In genomic region chr10:39227499-39227942, GRCm38 (mm10) we compare ENCODE assay signal across 8 mouse cellular contexts.
A peak's percentile ranks its signal among the peaks of the same experiment; 100 is the strongest.
DNase-seq lines count a peak whose midpoint lies in the region; ATAC-seq lines count a peak whose summit lies in the region.

No protein-coding gene starts in this region.

- WGBS in embryonic facial prominence, embryonic 12.5 days = 16% methylated on average over 13 of the region's 13 CpGs
- WGBS in heart, embryonic 11.5 days (ENCODE audit: insufficient replicate concordance) = 33% methylated on average over 13 of the region's 13 CpGs
- WGBS in limb, embryonic 10.5 days = 16% methylated on average over 13 of the region's 13 CpGs
- 7% methylated on average over 13 of the region's 13 CpGs for WGBS in neural tube, embryonic 14.5 days

- peak; percentile 38 to 47 for DNase-seq in layer of hippocampus, postnatal 10 days (ENCODE audit: low spot score in 2 of 2)
- no peak for DNase-seq in layer of hippocampus, adult 18-20 months (ENCODE audit: low spot score in 2 of 2)
- DNase-seq in limb, embryonic 10.5 days (ENCODE audit: low spot score) = peak; percentile 59
- no peak for DNase-seq in left cerebral cortex, postnatal 36 days (ENCODE audit: low spot score in 2 of 2)
- no peak for DNase-seq in layer of hippocampus, postnatal 25 days (ENCODE audit: extremely low spot score in 1 of 2, low spot score in 1 of 2)

- no peak overlapping the region for H3K9ac ChIP-seq in embryonic facial prominence, embryonic 12.5 days
- no peak overlapping the region for H3K9ac ChIP-seq in heart, embryonic 11.5 days (ENCODE audit: low read depth, low read length)
- H3K9ac ChIP-seq in neural tube, embryonic 14.5 days (replicated peaks; ENCODE audit: low read depth, low read length) = no peak overlapping the region; the same call in 1 of the 2 replicates

- H3K4me2 ChIP-seq in embryonic facial prominence, embryonic 12.5 days (replicated peaks) = peak overlapping the region; percentile 33
- H3K4me2 ChIP-seq in heart, embryonic 11.5 days = peak overlapping the region; percentile 34
- H3K4me2 ChIP-seq in neural tube, embryonic 14.5 days (ENCODE audit: low read depth, low read length) = peak overlapping the region; percentile 29

- H3K9me3 ChIP-seq in embryonic facial prominence, embryonic 12.5 days = no peaks in the 10 kb centered on the region
- no peaks in the 10 kb centered on the region for H3K9me3 ChIP-seq in heart, embryonic 11.5 days (replicated peaks; ENCODE audit: control insufficient read depth, low read length)
- H3K9me3 ChIP-seq in limb, embryonic 10.5 days (replicated peaks) = no peaks in the 10 kb centered on the region
- no peaks in the 10 kb centered on the region for H3K9me3 ChIP-seq in neural tube, embryonic 14.5 days (ENCODE audit: control insufficient read depth, low read length)

- peaks cover 18% of the 10 kb centered on the region for H3K4me1 ChIP-seq in embryonic facial prominence, embryonic 12.5 days
- H3K4me1 ChIP-seq in heart, embryonic 11.5 days (ENCODE audit: control insufficient read depth, insufficient read depth, low read length) = peaks cover 2% of the 10 kb centered on the region; the same call in 1 of the 2 replicates
- peaks cover 38% of the 10 kb centered on the region for H3K4me1 ChIP-seq in limb, embryonic 10.5 days
- peaks cover 11% of the 10 kb centered on the region for H3K4me1 ChIP-seq in neural tube, embryonic 14.5 days (ENCODE audit: control insufficient read depth, insufficient read depth, low read length)

- H3K27me3 ChIP-seq in embryonic facial prominence, embryonic 12.5 days = no peaks in the 10 kb centered on the region
- H3K27me3 ChIP-seq in heart, embryonic 11.5 days (ENCODE audit: control insufficient read depth, insufficient read depth, low read length) = 0 out of 2 replicates have a peak, but pooled peaks cover 2% of the 10 kb centered on the region
- no peaks in the 10 kb centered on the region for H3K27me3 ChIP-seq in limb, embryonic 10.5 days (ENCODE audit: low read depth, poor library complexity, severe bottlenecking)
- H3K27me3 ChIP-seq in neural tube, embryonic 14.5 days (ENCODE audit: control insufficient read depth, insufficient read depth, low read length) = no peaks in the 10 kb centered on the region

- H3K4me3 ChIP-seq in embryonic facial prominence, embryonic 12.5 days = peak overlapping the region; percentile 9; the same call in 1 of the 2 replicates
- H3K4me3 ChIP-seq in heart, embryonic 11.5 days (ENCODE audit: low read depth, low read length) = no peak overlapping the region
- H3K4me3 ChIP-seq in limb, embryonic 10.5 days = peak overlapping the region; percentile 29
- no peak overlapping the region for H3K4me3 ChIP-seq in neural tube, embryonic 14.5 days (ENCODE audit: low read depth, low read length)

- peak; percentile 78; the same call in 1 of the 2 replicates for ATAC-seq in embryonic facial prominence, embryonic 12.5 days (ENCODE audit: insufficient number of reproducible peaks, insufficient read depth, low FRiP score, low TSS enrichment)
- no peak for ATAC-seq in heart, embryonic 11.5 days (replicated peaks; ENCODE audit: insufficient number of reproducible peaks, low FRiP score, low TSS enrichment)
- ATAC-seq in neural tube, embryonic 14.5 days (ENCODE audit: low read depth) = peak; percentile 87

- H3K27ac ChIP-seq in embryonic facial prominence, embryonic 12.5 days = peak overlapping the region; percentile 60; the same call in 1 of the 2 replicates
- H3K27ac ChIP-seq in heart, embryonic 11.5 days (ENCODE audit: low read depth, low read length) = no peak overlapping the region
- H3K27ac ChIP-seq in limb, embryonic 10.5 days = peak overlapping the region; percentile 50; the same call in 1 of the 2 replicates
- H3K27ac ChIP-seq in neural tube, embryonic 14.5 days (ENCODE audit: low read depth, low read length) = peak overlapping the region; percentile 84

- intact Hi-C loops in left cerebral cortex, postnatal 36 days (cut with DNase I) = loop anchor here (5.0 kb wide), 1 partner anchor 55 kb away; no protein-coding TSS in a partner anchor

- no peaks in the 10 kb centered on the region for H3K36me3 ChIP-seq in embryonic facial prominence, embryonic 12.5 days
- no peaks in the 10 kb centered on the region for H3K36me3 ChIP-seq in heart, embryonic 11.5 days (ENCODE audit: control insufficient read depth, insufficient read depth, low read length)
- no peaks in the 10 kb centered on the region for H3K36me3 ChIP-seq in limb, embryonic 10.5 days
- no peaks in the 10 kb centered on the region for H3K36me3 ChIP-seq in neural tube, embryonic 14.5 days (ENCODE audit: control insufficient read depth, insufficient read depth, low read length)

Comparison
In these comparisons a context has a peak if more than half of its experiments do, and no peak if none do; other contexts are left out.
1. DNase-seq: peak in layer of hippocampus, postnatal 10 days (2 of 2) and limb, embryonic 10.5 days (single experiment); none in layer of hippocampus, adult 18-20 months (0 of 2), left cerebral cortex, postnatal 36 days (0 of 2) and layer of hippocampus, postnatal 25 days (0 of 2).
2. H3K4me3 ChIP-seq: peak in embryonic facial prominence, embryonic 12.5 days (single experiment) and limb, embryonic 10.5 days (single experiment); none in heart, embryonic 11.5 days (single experiment) and neural tube, embryonic 14.5 days (single experiment).
3. Peak in every context shown above with its lines, with median percentiles within 50 percentile points of each other: H3K4me2 ChIP-seq.